Mouse (Mus musculus) kidney, postnatal 14 days (tissue): ENCODE results near the gene Actr6.
A peak's percentile ranks its signal among the peaks of the same experiment; 100 is the strongest.

Experiments used
- DNase-seq: peaks from one replicate; pipeline ENCODE4 v3.0.0; 2022; ENCODE audit warnings: mixed read lengths

Actr6 gene

DNA sequence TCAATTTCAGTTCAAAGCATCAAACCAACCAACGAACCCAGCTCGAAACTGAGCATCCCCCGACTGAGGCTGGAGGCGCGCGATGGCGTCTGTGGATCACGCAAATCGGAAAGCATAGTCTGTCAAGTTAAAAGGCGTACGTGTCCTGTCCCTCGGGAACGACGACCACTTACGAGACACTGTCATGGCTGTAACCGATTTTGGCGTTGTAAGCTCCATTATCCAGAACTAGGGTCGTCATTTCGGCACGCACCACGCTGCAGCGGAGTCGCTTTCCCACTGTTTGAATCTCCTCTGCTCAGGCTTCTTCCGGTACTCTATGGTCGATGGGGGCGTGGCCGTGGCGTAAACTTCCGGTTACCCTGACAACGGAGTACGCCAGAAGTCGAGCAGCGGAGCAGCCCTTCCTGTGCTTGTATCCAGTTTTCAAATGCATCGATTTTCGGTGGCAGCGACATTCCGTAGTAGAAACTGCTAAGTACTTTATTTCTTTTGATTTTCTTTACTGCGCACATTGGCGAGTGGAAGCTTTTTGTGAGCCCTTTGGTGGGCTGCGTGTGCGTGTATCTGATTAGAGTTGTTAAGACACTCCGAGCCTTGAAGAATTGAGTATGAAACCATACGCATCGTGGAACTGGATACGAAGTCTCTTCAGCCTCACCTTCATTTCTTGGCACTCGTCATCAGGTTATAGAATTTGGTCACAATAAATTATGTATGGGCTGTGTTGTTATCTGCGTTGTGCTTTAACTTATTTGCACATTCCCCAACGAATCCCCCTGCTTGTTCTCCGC is at the start of gene Actr6:
Actr6 (minus strand) TSS at position 295 of the 794 bp plus-strand sequence.
- DNase-seq: peak; percentile 95

DNA sequence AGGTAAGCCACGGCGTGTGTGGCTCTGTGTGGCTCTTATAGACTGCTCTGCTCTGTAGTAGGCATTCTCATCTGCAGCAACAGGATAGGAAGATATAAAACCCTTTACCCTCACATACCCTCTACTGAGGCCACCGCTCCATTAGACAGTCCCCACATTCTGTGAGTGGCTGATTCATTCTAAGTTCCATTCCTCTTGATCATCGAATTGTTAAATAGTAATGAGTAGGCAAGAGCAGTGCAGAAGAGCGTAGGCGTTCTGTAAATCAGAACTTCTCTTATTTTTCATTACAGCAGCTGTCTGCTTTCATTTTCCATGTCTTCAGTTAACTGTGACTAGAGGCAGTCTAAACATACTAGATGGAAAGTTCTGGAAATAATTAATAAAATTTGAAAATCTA is 43.9 kb upstream of the Actr6 start:
- DNase-seq: no peak

- no peak for DNase-seq
Observed at GRCm38 (mm10) chr10:89771894-89772293, 39.8 kb upstream of the Actr6 start.

DNA sequence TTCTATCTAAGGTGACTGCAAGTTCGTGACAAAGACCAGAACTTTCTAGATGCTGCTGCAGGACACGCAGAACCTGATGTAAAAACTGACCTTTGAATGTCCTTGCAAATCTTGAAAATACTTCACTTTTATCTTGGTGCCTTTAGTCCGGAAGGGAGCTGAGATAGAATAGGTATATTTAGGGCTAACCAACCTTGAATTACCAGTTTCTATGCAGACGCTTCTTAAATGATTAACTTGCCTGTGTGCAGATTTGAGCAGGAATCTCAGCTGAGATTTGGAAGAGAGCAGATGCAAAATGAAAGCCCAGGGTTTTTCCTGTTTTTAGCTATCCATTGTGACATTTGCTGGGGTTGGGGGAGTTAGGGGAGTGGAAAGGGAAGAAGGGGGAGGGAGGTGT is 37.0 kb upstream of the Actr6 start:
- DNase-seq: peak; percentile 15

DNA sequence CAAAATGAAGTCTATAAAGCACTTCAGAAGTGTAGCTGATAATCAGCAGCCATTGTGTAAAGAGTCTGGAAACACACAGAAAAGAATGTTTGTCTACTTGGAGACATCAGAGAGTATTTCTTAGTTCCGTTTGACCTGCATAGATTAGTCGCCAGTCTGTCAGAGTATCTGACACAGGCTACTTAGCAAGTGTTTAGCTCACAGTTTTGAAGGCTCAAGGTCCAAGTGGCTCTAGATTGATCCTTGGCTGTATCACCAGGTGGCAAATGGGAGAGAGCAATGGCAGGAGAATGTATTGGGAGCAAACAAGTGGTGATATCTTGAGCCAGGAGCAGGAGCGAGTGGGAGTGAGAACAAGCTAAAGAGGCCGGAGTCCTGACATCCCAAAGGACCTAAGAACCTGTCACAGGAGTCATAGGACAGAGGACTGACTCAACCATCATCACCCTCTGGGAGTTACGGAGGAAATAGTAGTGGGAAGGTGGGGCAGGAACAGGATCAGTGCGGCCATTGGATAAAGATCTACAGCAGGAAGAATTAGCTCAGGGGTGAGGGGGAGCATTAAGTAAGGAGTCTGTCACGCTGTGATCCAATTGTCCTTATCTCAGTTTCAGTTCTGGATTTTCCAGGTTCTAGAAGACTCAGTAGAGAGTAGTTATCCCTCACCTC is 36.4 kb upstream of the Actr6 start:
- no peak for DNase-seq

DNA sequence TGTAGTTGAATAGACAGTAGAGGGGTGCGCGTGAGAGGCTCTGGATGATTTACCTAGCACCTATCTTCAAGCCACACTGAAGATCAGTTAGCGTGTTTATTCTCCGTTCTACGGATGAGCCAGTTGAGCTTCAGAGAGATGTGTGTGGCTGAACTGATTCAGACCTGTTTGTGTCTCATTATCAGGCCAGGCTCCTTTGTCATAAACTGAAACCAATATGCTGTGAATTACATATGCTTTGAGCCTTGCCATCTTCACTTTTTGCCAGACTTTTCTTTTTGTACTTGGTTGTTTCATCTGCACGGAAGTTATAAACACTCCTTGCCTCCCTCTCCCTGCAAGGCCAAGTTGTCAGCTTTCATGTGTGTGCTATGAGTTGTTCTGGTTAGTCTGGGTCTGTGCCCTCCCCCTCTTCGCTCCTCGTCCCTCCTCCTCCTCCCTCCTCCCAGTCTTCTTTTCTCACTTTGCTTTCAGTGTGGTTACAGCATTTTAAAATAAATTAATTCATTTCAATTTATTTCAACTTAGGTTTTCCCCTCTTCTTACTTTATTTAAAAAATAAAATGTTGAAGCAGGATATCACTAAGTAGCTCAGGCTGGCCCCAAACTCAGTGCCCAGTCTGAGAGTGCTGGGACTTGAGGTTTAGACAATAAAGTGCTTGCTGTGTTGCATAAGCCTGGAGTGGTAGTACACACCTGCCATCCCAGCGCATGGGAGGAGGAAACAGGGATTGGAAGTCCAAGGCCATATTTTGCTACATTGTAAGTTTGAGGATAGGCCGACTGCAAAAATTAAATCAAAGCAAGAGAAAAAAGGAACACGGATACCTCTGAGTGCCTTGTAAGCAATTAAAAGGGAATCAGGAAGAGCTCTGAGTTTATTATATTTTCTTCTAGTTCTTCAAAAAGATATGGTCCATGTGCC is 34.0 kb upstream of the Actr6 start:
- DNase-seq: no peak

GRCm38 (mm10) chr10:89764457-89765121 is 32.5 kb upstream of the Actr6 start:
- no peak for DNase-seq

GRCm38 (mm10) chr10:89760772-89761171 is 28.7 kb upstream of the Actr6 start:
- DNase-seq: no peak

- no peak for DNase-seq
Observed at GRCm38 (mm10) chr10:89755231-89755630, 23.1 kb upstream of the Actr6 start.

- DNase-seq: no peak
Observed at GRCm38 (mm10) chr10:89751069-89751468, 19.0 kb upstream of the Actr6 start.

DNA sequence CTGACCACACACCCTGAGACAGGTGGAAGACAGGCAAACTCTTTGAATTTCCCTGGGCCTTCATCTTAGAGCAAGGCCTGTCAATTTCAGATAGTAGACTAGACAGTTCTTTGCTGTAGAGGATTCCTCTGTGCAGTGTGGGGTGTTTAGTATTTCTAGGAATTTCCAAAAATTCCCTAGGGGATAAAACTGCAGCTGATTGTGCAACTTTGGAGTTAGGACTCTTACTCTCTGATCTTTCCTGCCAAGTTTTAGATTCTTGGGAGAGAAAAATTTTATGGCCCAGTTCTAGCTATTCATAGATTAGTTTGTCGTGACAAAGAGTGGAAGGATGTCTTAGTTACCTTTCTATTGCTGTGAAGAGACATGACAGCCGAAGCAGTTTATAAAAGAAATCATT is 16.5 kb upstream of the Actr6 start:
- DNase-seq: no peak

DNA sequence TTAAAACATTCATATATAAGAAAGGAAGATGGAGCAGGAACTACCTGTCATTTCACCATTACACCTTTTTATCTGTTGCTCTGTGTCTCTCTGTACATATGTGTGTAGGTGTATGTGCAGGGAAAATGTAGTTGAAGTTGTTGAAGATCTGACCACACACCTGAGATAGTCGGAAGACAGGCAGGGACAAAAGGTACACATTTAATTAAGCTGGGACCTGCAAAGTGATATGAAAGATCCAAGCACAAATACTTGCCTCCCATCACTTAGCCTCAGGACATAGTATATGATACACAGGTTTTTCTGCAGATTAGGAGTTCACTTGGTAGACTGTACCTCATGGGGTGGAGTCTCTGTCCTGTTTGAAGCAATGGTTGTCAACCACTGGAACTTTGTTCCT is 15.8 kb upstream of the Actr6 start:
- no peak for DNase-seq

DNA sequence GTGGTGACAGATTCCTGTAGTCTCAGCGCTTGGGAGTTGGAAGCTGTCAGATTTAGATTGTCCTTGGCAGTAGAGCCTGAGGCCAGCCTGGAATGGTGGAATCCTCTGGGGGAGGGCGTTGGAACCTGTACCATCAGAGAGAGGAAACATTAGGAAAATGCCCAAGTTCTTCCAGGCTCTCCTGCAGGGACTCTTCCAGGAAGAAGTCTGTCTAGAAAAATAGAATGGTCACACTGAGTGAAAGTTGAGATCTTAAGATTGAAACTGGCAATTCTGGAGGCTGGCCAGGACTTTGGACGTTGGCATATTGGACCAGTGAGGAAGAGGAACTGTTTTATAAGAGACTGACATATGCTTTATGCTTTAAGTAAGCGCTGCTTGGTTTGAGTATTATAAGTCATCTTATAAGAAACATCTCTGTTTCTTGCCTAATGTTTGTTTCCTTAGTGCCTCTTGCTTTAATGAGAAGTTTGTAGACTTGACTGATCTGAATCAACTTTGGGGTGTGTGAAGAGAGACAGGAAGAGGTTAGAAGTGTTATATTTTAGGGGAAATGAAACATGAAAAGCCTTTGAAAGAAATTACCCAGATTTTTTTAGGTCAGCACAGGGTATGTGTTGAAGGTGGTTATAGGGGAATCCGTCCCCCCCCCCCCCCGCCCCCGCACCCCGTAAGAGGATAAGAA is 15.3 kb upstream of the Actr6 start:
- no peak for DNase-seq

DNA sequence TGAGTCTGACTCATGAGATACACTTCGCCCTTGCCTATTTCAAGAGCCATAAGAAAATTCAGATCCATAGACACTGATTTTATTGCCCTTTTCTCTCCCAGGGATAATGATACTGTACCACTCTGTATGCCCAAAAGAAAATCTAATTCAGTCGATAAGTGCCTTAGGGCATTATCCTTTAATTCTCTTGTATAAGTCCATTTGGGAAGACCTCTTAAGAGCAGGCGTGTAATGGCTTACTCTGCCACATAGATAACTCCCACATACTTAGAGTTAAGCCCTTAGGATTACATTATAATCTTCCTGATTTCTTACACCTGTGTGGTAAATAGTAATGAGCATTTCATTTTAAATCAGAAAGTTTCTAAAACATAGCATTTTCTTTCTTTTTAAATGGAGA is 14.5 kb upstream of the Actr6 start:
- DNase-seq: no peak

DNA sequence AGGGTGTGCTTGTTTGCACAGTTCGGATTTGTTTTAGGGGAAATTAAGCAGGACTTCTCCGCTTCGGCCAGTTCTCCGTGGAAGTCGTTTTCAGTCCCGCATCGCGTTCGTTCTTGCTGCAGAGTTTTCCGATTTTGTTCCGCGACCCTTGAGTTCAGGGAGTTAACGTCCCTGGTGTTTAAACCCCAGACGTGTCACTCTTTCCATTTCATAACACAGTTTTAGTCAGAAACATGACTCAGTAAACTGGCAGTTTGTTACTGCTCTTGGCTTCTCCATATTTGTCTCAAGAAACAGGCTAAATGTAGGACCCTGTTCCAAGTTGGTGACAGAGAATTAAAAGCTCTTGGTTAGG is 13.5 kb upstream of the Actr6 start:
- no peak for DNase-seq

GRCm38 (mm10) chr10:89744871-89745665 is 13.0 kb upstream of the Actr6 start, which contains the start of gene Uhrf1bp1l:
Uhrf1bp1l (plus strand) TSS chr10:89744991.
- peak; percentile 95 for DNase-seq

GRCm38 (mm10) chr10:89744341-89744740 is 12.2 kb upstream of the Actr6 start:
- DNase-seq: no peak

DNA sequence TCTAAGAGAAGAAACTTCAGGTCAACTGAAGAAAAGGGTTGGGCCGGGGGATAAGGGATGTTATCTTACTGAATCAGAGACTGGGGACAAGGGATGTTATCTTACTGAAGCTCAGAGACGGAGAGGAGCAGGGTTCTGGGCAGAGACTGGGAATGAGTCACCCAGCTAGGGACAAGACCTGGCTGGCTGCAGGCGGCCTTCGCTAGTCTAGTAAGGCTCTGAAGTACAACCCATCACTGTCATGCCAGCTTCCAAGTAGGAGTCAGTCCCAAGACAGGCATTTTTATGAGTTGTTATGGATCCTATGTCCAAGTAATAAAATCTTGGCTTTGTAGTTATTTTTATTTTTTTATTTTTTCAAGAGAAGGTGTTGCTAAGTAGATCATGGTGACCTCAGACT is 11.2 kb upstream of the Actr6 start:
- no peak for DNase-seq

DNA sequence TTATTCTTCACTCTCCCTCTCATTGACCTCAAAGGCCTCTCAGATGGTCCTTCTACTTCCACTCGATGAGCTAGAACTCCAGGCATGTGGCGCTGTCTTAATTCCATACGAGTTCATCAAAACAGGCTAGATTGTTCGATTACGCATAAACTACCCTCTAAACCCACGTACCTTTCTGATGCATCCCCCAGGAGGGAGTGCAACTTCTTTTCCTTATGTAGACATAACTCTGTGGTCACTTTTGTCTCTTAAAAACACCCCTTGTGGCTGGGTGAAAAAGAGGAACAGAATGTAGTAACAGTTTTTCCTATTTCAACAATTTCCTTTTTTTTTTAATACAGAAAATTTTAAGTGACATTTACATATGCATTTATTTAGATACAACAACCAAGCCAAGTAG is 8.9 kb upstream of the Actr6 start:
- no peak for DNase-seq

DNA sequence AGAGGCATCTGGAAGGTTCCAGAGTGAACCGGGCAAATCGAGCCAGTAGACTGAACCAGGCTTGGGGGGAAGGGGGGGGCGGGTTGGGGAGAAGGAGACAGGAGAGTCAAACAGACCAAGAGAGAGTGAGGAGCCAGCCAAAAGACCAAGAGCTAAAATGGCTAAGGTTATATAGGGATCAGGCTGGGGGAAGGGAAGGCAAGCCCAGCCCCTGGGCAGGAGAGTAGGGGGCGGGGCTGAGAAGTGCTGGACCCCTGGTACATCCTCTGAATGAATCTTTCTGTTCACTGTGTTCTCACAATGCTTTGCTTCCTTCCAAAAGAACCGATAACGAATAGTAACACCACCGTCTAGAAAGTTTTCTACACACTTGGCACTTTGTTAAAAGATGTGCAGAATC is 7.6 kb upstream of the Actr6 start:
- no peak for DNase-seq

DNA sequence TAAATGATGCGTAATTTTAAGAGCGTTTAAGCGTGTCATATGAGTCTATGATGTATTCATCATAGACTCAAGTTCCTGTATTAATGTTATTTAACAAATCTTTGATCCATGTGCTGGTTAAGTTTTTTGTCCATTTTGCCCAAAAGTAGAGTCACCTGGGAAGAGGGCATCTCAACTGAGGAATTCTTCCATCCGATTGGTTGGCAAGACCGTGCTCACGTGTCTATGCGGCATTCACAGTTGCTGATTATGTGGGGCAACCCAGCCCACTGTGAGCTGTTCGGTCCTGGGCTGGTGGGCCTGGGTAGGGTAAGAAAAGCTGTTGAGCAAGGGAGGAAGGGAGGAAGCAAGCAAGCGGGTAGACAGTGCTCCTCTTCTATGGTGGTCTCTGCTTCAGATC is 6.3 kb upstream of the Actr6 start:
- no peak for DNase-seq
